Mouse (Mus musculus): ENCODE data around the gene Dolk. TPM values are rescaled to one million over a fixed set of nuclear protein-coding genes. Genes with fewer than 3 reads are reported as not detected.

Dolk gene
- polyA plus RNA-seq, 1 experiment, result 0.12 TPM

GRCm38 (mm10) chr2:30236426-30237198 lies 49.5 kb downstream of the Dolk start:
- peaks cover 50% of the 10 kb centered on the region for H3K4me1 ChIP-seq (ENCODE audit: control insufficient read depth)
- H3K9me3 ChIP-seq (ENCODE audit: control insufficient read depth, low read length), result peaks cover 18% of the 10 kb centered on the region
- H3K27me3 ChIP-seq (ENCODE audit: control insufficient read depth), result no peaks in the 10 kb centered on the region
- peak overlapping the region; percentile 97 for H3K4me3 ChIP-seq (replicated peaks)
- H3K36me3 ChIP-seq (ENCODE audit: control insufficient read depth), result peaks cover 28% of the 10 kb centered on the region
- TF ChIP-seq GATA1 (IDR thresholded peaks at IDR 0.05; ENCODE audit: low read length) (no peak), TAL1 (IDR thresholded peaks at IDR 0.05; ENCODE audit: low read length) (no peak)

- TF ChIP-seq GATA1 (IDR thresholded peaks at IDR 0.05; ENCODE audit: low read length), result no peak
- Histone ChIP-seq H3K27me3 (ENCODE audit: control insufficient read depth) (no peaks in the 10 kb centered on the region), H3K36me3 (ENCODE audit: control insufficient read depth) (peaks cover 18% of the 10 kb centered on the region), H3K4me3 (replicated peaks) (no peak overlapping the region), H3K9me3 (ENCODE audit: control insufficient read depth, low read length) (peaks cover 29% of the 10 kb centered on the region), H3K4me1 (ENCODE audit: control insufficient read depth) (peaks cover 43% of the 10 kb centered on the region)
Measured at GRCm38 (mm10) chr2:30235593-30235992, 50.5 kb downstream of the Dolk start.

Other genes with a start within 250 kb of the Dolk start
- gene Wdr34, start 237.5 kb downstream of the Dolk start, polyA plus RNA-seq (2012), result 0.69 and 1.6 TPM in 2 replicates
- gene Set, start 229.0 kb downstream of the Dolk start, polyA plus RNA-seq (2012), result 11.7 and 14.7 TPM in 2 replicates
- 0.09 and 0.13 TPM in 2 replicates for gene Pkn3, start 208.7 kb downstream of the Dolk start, polyA plus RNA-seq (2012)
- 1.6 and 2.8 TPM in 2 replicates for gene Zdhhc12, start 192.7 kb downstream of the Dolk start, polyA plus RNA-seq (2012)
- gene Zer1, start 161.7 kb downstream of the Dolk start, polyA plus RNA-seq (2012), result 1.7 and 2.4 TPM in 2 replicates
- gene Tbc1d13, start 152.6 kb downstream of the Dolk start, polyA plus RNA-seq (2012), result 0.72 and 0.83 TPM in 2 replicates
- 0.45 and 0.55 TPM in 2 replicates for gene Endog, start 114.8 kb downstream of the Dolk start, polyA plus RNA-seq (2012)
- 2.5 and 2.9 TPM in 2 replicates for gene Spout1, start 107.9 kb downstream of the Dolk start, polyA plus RNA-seq (2012)
- gene Kyat1, start 80.5 kb downstream of the Dolk start, polyA plus RNA-seq (2012), result 0.34 and 0.45 TPM in 2 replicates
- gene Lrrc8a, start 48.6 kb downstream of the Dolk start, polyA plus RNA-seq (2012), result 0.56 TPM in 2 replicates
- gene Gm28035, start 45.8 kb downstream of the Dolk start, polyA plus RNA-seq (2012), result not detected in 2 replicates
- 0.06 and 0.33 TPM in 2 replicates for gene Phyhd1, start 20.1 kb downstream of the Dolk start, polyA plus RNA-seq (2012)
- not detected in 2 replicates for gene Gm28038, start 5.3 kb downstream of the Dolk start, polyA plus RNA-seq (2012)
- gene Nup188, start 63 bp upstream of the Dolk start, polyA plus RNA-seq (2012), result 10.7 and 13.0 TPM in 2 replicates
- gene Sh3glb2, start 73.0 kb upstream of the Dolk start, polyA plus RNA-seq (2012), result 1.8 TPM in 2 replicates
- gene Miga2, start 77.9 kb upstream of the Dolk start, polyA plus RNA-seq (2012), result 0.95 and 1.2 TPM in 2 replicates
- gene Dolpp1, start 105.9 kb upstream of the Dolk start, polyA plus RNA-seq (2012), result 2.2 and 2.6 TPM in 2 replicates
- gene Crat, start 129.5 kb upstream of the Dolk start, polyA plus RNA-seq (2012), result 15.6 and 20.5 TPM in 2 replicates
- 150 and 192 TPM in 2 replicates for gene Ptpa, start 129.7 kb upstream of the Dolk start, polyA plus RNA-seq (2012)
- 0.02 TPM in 2 replicates for gene Ier5l, start 187.9 kb upstream of the Dolk start, polyA plus RNA-seq (2012)

All from erythroblast, embryonic 14.5 days (primary cell).